ENCODE assay signal across 15 mouse cellular contexts in genomic region chr3:89435041-89435440, GRCm38 (mm10). TPM values are rescaled to one million over a fixed set of nuclear protein-coding genes. Genes with fewer than 3 reads are reported as not detected.
DNase-seq lines count a peak whose midpoint lies in the region; ATAC-seq and TF ChIP-seq lines count a peak whose summit lies in the region.
"Had no signal": no experiment of that assay in that cellular context is flagged by ENCODE, and none has a peak within 500 bp of the region (broad histone marks: within the 10 kb centered on the region; RNA-seq: fewer than 3 reads in every experiment).

No protein-coding gene starts in this region.

- no peak for TF ChIP-seq POLR2A in lung, adult 2 months (IDR thresholded peaks at IDR 0.05; ENCODE audit: borderline replicate concordance, extremely low read depth, low read depth, low read length)

- no peaks in the 10 kb centered on the region for H3K27me3 ChIP-seq in midbrain, embryonic 15.5 days (replicated peaks)
- H3K27me3 ChIP-seq in midbrain, embryonic 11.5 days (ENCODE audit: control insufficient read depth, insufficient read depth, low read length): no peaks in the 10 kb centered on the region; the same call in 1 of the 2 replicates
- no peaks in the 10 kb centered on the region for H3K27me3 ChIP-seq in forebrain, embryonic 12.5 days
- H3K27me3 ChIP-seq in limb, embryonic 15.5 days: no peaks in the 10 kb centered on the region
- H3K27me3 ChIP-seq: lung, embryonic 15.5 days had no signal

- no peak for ATAC-seq in midbrain, embryonic 15.5 days (replicated peaks)
- no peak for ATAC-seq in midbrain, embryonic 11.5 days (ENCODE audit: low FRiP score)
- no peak for ATAC-seq in forebrain, embryonic 12.5 days (ENCODE audit: low FRiP score)
- ATAC-seq in limb, embryonic 15.5 days (ENCODE audit: insufficient number of reproducible peaks, low FRiP score, low TSS enrichment, low read depth): no peak

- H3K27ac ChIP-seq in gastrocnemius, adult 2 months: peak overlapping the region; percentile 98
- H3K27ac ChIP-seq in midbrain, embryonic 15.5 days: peak overlapping the region; percentile 7; the same call in 1 of the 2 replicates
- H3K27ac ChIP-seq in midbrain, embryonic 11.5 days (ENCODE audit: low read depth, low read length): no peak overlapping the region
- H3K27ac ChIP-seq in forebrain, embryonic 12.5 days: peak overlapping the region; percentile 68
- H3K27ac ChIP-seq in limb, embryonic 15.5 days: peak overlapping the region; percentile 44; the same call in 1 of the 2 replicates
- H3K27ac ChIP-seq: lung, embryonic 15.5 days had no signal

- peaks cover 15% of the 10 kb centered on the region; the same call in 1 of the 2 replicates for H3K36me3 ChIP-seq in midbrain, embryonic 15.5 days (replicated peaks)
- H3K36me3 ChIP-seq in midbrain, embryonic 11.5 days (ENCODE audit: control insufficient read depth, insufficient read depth, low read length): peaks cover 6% of the 10 kb centered on the region; the same call in 1 of the 2 replicates
- H3K36me3 ChIP-seq in forebrain, embryonic 12.5 days (replicated peaks): peaks cover 26% of the 10 kb centered on the region
- peaks cover 29% of the 10 kb centered on the region for H3K36me3 ChIP-seq in limb, embryonic 15.5 days

- H3K4me1 ChIP-seq in midbrain, embryonic 15.5 days: peaks cover 30% of the 10 kb centered on the region
- peaks cover 20% of the 10 kb centered on the region for H3K4me1 ChIP-seq in midbrain, embryonic 11.5 days (ENCODE audit: control insufficient read depth, insufficient read depth, low read length)
- peaks cover 41% of the 10 kb centered on the region for H3K4me1 ChIP-seq in forebrain, embryonic 12.5 days
- peaks cover 42% of the 10 kb centered on the region for H3K4me1 ChIP-seq in limb, embryonic 15.5 days
- peaks cover 14% of the 10 kb centered on the region for H3K4me1 ChIP-seq in lung, adult 2 months (ENCODE audit: control insufficient read depth, insufficient read depth, low read length)

- H3K4me2 ChIP-seq in midbrain, embryonic 15.5 days: no peak overlapping the region
- no peak overlapping the region for H3K4me2 ChIP-seq in midbrain, embryonic 11.5 days
- H3K4me2 ChIP-seq in forebrain, embryonic 12.5 days: no peak overlapping the region
- no peak overlapping the region for H3K4me2 ChIP-seq in limb, embryonic 15.5 days
- H3K4me2 ChIP-seq: lung, embryonic 15.5 days had no signal

- 69% methylated on average over 7 of the region's 7 CpGs for WGBS in midbrain, embryonic 15.5 days
- 81% methylated on average over 7 of the region's 7 CpGs for WGBS in midbrain, embryonic 11.5 days
- 61% methylated on average over 7 of the region's 7 CpGs for WGBS in forebrain, embryonic 12.5 days
- 57% methylated on average over 7 of the region's 7 CpGs for WGBS in limb, embryonic 15.5 days
- 65% methylated on average over 7 of the region's 7 CpGs for WGBS in lung, adult 2 months

- TF ChIP-seq CTCF in gastrocnemius, adult 2 months (IDR thresholded peaks at IDR 0.05): no peak
- no peak for TF ChIP-seq CTCF in lung, adult 2 months (IDR thresholded peaks at IDR 0.05; ENCODE audit: insufficient read depth, low read length)

- no peak overlapping the region for H3K9ac ChIP-seq in midbrain, embryonic 15.5 days
- H3K9ac ChIP-seq in midbrain, embryonic 11.5 days (ENCODE audit: low read length): no peak overlapping the region
- no peak overlapping the region for H3K9ac ChIP-seq in forebrain, embryonic 12.5 days
- no peak overlapping the region for H3K9ac ChIP-seq in limb, embryonic 15.5 days
- H3K9ac ChIP-seq: lung, embryonic 15.5 days had no signal

- peak; percentile 53 for DNase-seq in gastrocnemius, adult 2 months
- no peak for DNase-seq in gastrocnemius, adult 18-20 months (ENCODE audit: low spot score)
- DNase-seq in midbrain, embryonic 11.5 days (ENCODE audit: low spot score, missing footprints): no peak
- DNase-seq in lung, adult 2 months: no peak
- DNase-seq in adrenal gland, postnatal 36 days: no peak
- DNase-seq: adrenal gland, adult 2 months; cerebellum, adult 8-10 months; heart, postnatal 14 days; kidney, adult 8-10 months; kidney, postnatal 36 days had no signal

- no peak overlapping the region for H3K4me3 ChIP-seq in gastrocnemius, adult 2 months
- H3K4me3 ChIP-seq in midbrain, embryonic 15.5 days: no peak overlapping the region
- H3K4me3 ChIP-seq in midbrain, embryonic 11.5 days (ENCODE audit: low read depth, low read length): no peak overlapping the region
- H3K4me3 ChIP-seq in forebrain, embryonic 12.5 days (replicated peaks): no peak overlapping the region
- no peak overlapping the region for H3K4me3 ChIP-seq in limb, embryonic 15.5 days
- no peak overlapping the region for H3K4me3 ChIP-seq in lung, adult 2 months (replicated peaks; ENCODE audit: extremely low read depth, low read depth, low read length)
- H3K4me3 ChIP-seq: erythroblast, embryonic 14.5 days; lung, embryonic 15.5 days had no signal

- intact Hi-C loops in gastrocnemius, adult 2 months (cut with DNase I): no loop called here

- no peaks in the 10 kb centered on the region for H3K9me3 ChIP-seq in midbrain, embryonic 15.5 days
- no peaks in the 10 kb centered on the region for H3K9me3 ChIP-seq in midbrain, embryonic 11.5 days (ENCODE audit: control insufficient read depth, low read length)
- no peaks in the 10 kb centered on the region for H3K9me3 ChIP-seq in forebrain, embryonic 12.5 days
- H3K9me3 ChIP-seq in limb, embryonic 15.5 days: no peaks in the 10 kb centered on the region
- H3K9me3 ChIP-seq: lung, embryonic 15.5 days had no signal

RNA-seq across cellular contexts. Expression of gene Pbxip1, which starts 1.5 kb away (rescaled TPM):
- 100 to 1,000 TPM; 202 to 227 TPM for total RNA-seq in gastrocnemius, adult 2 months (2021)
- 100 to 1,000 TPM; 226 to 236 TPM for total RNA-seq in gastrocnemius, adult 18-20 months (2021)
- polyA plus RNA-seq in midbrain, embryonic 15.5 days (2015; fragmentation: Nextera tagmentation; extraction: Ambion mirVana): 15.7 and 18.4 TPM in 2 replicates
- 7.5 and 8.3 TPM in 2 replicates for polyA plus RNA-seq in midbrain, embryonic 11.5 days (2014; fragmentation: Nextera tagmentation; extraction: Ambion mirVana)
- 14.4 and 14.7 TPM in 2 replicates for polyA plus RNA-seq in forebrain, embryonic 12.5 days (2016; fragmentation: Nextera tagmentation; extraction: Ambion mirVana)
- polyA plus RNA-seq in limb, embryonic 15.5 days (2015; fragmentation: Nextera tagmentation; extraction: Ambion mirVana): 33.9 and 51.5 TPM in 2 replicates
- polyA plus RNA-seq in lung, adult 2 months (2012; rRNA removed): 66.2 and 78.1 TPM in 2 replicates
- total RNA-seq in adrenal gland, postnatal 36 days (2021): 10 to 100 TPM; 47.9 to 56.9 TPM

RNA-seq across cellular contexts. Expression of gene Pygo2, which starts 5.0 kb away (rescaled TPM):
- total RNA-seq in gastrocnemius, adult 2 months (2021): 10 to 100 TPM in 1 of 2 experiments, 1 to 10 TPM in 1; 9.5 to 10.1 TPM
- total RNA-seq in gastrocnemius, adult 18-20 months (2021): 10 to 100 TPM in 1 of 2 experiments, 1 to 10 TPM in 1; 7.8 to 11.6 TPM
- 44.0 and 45.6 TPM in 2 replicates for polyA plus RNA-seq in midbrain, embryonic 15.5 days (2015; fragmentation: Nextera tagmentation; extraction: Ambion mirVana)
- 47.2 and 52.5 TPM in 2 replicates for polyA plus RNA-seq in midbrain, embryonic 11.5 days (2014; fragmentation: Nextera tagmentation; extraction: Ambion mirVana)
- 47.2 and 48.8 TPM in 2 replicates for polyA plus RNA-seq in forebrain, embryonic 12.5 days (2016; fragmentation: Nextera tagmentation; extraction: Ambion mirVana)
- polyA plus RNA-seq in limb, embryonic 15.5 days (2015; fragmentation: Nextera tagmentation; extraction: Ambion mirVana): 37.1 and 43.7 TPM in 2 replicates
- 60.6 and 138 TPM in 2 replicates for polyA plus RNA-seq in lung, adult 2 months (2012; rRNA removed)
- total RNA-seq in adrenal gland, postnatal 36 days (2021): 10 to 100 TPM; 35.0 to 40.6 TPM

RNA-seq across cellular contexts. Expression of gene Shc1, which starts 16.8 kb away (rescaled TPM):
- 10 to 100 TPM; 15.0 to 17.2 TPM for total RNA-seq in gastrocnemius, adult 2 months (2021)
- total RNA-seq in gastrocnemius, adult 18-20 months (2021): 10 to 100 TPM; 14.7 to 19.1 TPM
- 17.2 and 19.8 TPM in 2 replicates for polyA plus RNA-seq in midbrain, embryonic 15.5 days (2015; fragmentation: Nextera tagmentation; extraction: Ambion mirVana)
- 23.4 and 26.2 TPM in 2 replicates for polyA plus RNA-seq in midbrain, embryonic 11.5 days (2014; fragmentation: Nextera tagmentation; extraction: Ambion mirVana)
- 28.4 and 30.9 TPM in 2 replicates for polyA plus RNA-seq in forebrain, embryonic 12.5 days (2016; fragmentation: Nextera tagmentation; extraction: Ambion mirVana)
- polyA plus RNA-seq in limb, embryonic 15.5 days (2015; fragmentation: Nextera tagmentation; extraction: Ambion mirVana): 108 and 112 TPM in 2 replicates
- 69.8 and 84.6 TPM in 2 replicates for polyA plus RNA-seq in lung, adult 2 months (2012; rRNA removed)
- total RNA-seq in adrenal gland, postnatal 36 days (2021): 10 to 100 TPM; 89.6 to 93.7 TPM

RNA-seq across cellular contexts. Expression of gene Cks1b, which starts 16.9 kb away (rescaled TPM):
- 1 to 10 TPM; 1.8 to 2.5 TPM for total RNA-seq in gastrocnemius, adult 2 months (2021)
- 1 to 10 TPM; 2.2 to 2.7 TPM for total RNA-seq in gastrocnemius, adult 18-20 months (2021)
- polyA plus RNA-seq in midbrain, embryonic 15.5 days (2015; fragmentation: Nextera tagmentation; extraction: Ambion mirVana): 86.7 and 91.2 TPM in 2 replicates
- polyA plus RNA-seq in midbrain, embryonic 11.5 days (2014; fragmentation: Nextera tagmentation; extraction: Ambion mirVana): 420 and 441 TPM in 2 replicates
- 363 and 395 TPM in 2 replicates for polyA plus RNA-seq in forebrain, embryonic 12.5 days (2016; fragmentation: Nextera tagmentation; extraction: Ambion mirVana)
- 340 and 365 TPM in 2 replicates for polyA plus RNA-seq in limb, embryonic 15.5 days (2015; fragmentation: Nextera tagmentation; extraction: Ambion mirVana)
- polyA plus RNA-seq in lung, adult 2 months (2012; rRNA removed): 6.7 and 11.7 TPM in 2 replicates
- total RNA-seq in adrenal gland, postnatal 36 days (2021): 10 to 100 TPM; 25.1 to 36.1 TPM

RNA-seq across cellular contexts. Expression of gene Pmvk, which starts 19.3 kb away (rescaled TPM):
- 10 to 100 TPM in 1 of 2 experiments, 1 to 10 TPM in 1; 6.3 to 11.1 TPM for total RNA-seq in gastrocnemius, adult 2 months (2021)
- total RNA-seq in gastrocnemius, adult 18-20 months (2021): 1 to 10 TPM; 8.7 to 9.2 TPM
- polyA plus RNA-seq in midbrain, embryonic 15.5 days (2015; fragmentation: Nextera tagmentation; extraction: Ambion mirVana): 123 and 132 TPM in 2 replicates
- polyA plus RNA-seq in midbrain, embryonic 11.5 days (2014; fragmentation: Nextera tagmentation; extraction: Ambion mirVana): 67.1 and 69.7 TPM in 2 replicates
- polyA plus RNA-seq in forebrain, embryonic 12.5 days (2016; fragmentation: Nextera tagmentation; extraction: Ambion mirVana): 65.6 and 66.1 TPM in 2 replicates
- 55.2 and 61.1 TPM in 2 replicates for polyA plus RNA-seq in limb, embryonic 15.5 days (2015; fragmentation: Nextera tagmentation; extraction: Ambion mirVana)
- 35.3 and 52.1 TPM in 2 replicates for polyA plus RNA-seq in lung, adult 2 months (2012; rRNA removed)
- total RNA-seq in adrenal gland, postnatal 36 days (2021): 10 to 100 TPM; 25.2 to 36.2 TPM
